Mouse (Mus musculus) induced T-regulatory cell, adult 2 months (primary cell): ENCODE measurements around the gene Sytl4.
A peak's percentile ranks its signal among the peaks of the same experiment; 100 is the strongest.

Experiments
- DNase-seq: peaks from one replicate; pipeline ENCODE4 v3.0.0-alpha.2; 2012; ENCODE audit warnings: low read depth

Gene Sytl4

DNA sequence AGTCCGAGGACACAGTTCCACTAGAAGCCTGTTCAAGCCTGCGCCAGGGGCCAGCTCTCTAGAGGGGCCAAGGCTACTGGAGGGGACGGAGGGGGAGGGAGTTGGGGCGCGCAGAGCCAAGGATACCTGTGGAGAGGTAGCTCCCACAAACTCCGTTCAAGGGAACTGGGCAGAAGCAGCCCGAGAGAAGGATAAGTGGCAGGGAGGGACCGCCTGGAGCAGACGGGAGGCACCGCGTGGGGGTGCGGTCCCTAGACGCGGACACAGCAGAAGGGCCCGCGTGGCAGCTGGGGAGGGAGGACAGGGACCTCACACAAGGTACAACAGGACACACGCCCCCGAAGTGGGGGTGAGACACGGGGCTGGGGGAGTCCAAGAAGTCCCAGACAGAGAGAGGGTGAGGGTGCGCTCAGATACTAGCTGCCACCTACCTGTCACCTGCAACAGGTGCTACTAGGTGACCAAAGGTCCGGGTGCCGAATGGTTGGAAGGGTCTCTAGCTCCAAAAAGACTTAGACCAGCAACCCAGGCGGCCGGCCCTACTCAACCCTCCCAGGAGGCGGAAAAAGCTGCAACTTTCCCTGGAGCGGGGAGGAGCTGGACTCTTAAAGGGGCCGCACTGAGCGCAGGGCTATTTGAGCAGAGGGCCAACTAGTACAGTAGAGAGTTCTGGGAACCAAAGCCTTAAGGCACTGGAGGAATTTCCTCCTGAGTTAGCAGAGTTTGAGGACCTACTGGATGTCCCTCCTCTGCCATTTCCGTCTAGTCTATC is at the start of gene Sytl4:
TSS of gene Sytl4 (minus strand) at position 582 of the 772 bp plus-strand sequence.
- no peak for DNase-seq

DNA sequence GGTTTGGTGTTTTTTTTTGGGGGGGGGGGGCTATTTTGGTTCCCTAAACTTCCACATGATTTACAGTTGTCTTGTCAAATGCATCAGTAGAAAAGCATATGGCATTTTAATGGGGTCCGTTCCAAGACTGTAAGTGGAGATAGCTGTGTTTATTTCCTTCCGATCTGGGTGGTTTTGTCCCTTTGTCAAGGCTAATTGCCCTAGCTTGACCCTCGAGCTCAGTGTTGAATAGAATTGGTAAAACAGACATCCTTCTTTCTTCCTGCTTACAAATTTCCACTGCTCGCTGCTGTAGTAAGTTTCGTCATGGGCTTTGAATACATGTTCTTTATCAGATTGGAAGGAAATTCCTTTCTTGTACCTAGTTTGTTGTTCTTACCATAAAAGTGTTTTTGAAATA is 39.1 kb upstream of the Sytl4 start:
- no peak for DNase-seq

DNA sequence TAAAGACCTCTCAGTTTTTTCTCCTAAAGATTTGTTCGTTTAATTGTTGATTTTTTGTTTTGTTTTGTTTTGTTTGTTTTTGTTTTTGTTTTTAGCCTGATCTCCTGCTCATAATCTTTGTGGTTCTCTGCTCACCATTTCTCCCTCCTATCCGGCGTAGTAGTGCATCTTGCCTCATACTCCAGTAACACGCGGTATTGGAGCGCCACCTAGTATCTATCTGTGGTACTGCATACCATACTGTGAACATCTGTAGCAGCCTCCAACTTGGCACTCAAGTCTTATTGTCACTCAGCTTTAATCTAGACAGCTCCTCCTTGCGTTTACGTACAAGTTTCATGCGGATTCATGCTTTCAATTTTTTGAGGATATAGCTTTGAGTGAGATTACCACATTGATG is 37.4 kb upstream of the Sytl4 start:
- peak; percentile 64 for DNase-seq

DNA sequence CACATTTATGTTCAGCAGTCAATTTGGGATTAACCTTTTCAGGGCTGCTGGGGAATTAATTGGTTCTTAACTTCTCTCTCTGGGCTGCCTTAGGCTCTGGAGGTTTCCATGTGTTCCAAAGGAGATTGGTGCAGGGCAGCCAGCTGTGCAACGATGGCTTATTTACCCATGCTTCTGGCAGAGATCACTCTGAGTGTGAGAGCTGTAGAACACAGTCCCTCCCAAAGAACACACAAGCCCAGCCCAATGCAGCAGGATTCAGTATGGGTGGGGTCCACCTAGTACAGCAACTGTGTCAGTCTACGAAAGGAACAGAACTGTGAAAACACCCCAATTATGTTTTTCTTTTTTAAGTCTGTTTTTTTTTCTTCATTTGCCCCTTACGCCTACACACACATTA is 14.3 kb upstream of the Sytl4 start:
- no peak for DNase-seq

DNA sequence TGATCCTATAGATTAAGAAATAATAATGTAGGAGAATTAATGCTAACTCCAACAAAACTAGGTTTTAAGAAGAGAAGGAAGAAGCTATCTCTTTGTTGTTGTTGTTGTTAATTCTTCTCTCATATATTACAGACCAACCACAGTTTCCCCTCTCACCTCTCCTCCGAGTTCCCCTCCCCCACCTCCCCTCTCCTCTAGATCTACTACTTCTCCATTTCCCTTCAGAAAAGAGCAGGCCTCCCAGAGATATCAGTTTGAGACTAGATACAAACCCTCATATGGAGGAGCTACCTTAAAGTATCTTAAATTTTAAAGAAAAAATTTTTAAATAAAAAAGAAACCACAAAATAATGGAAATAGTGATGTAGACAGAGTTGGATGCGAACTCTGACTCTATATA is 17.0 kb downstream of the Sytl4 start:
- DNase-seq: no peak

DNA sequence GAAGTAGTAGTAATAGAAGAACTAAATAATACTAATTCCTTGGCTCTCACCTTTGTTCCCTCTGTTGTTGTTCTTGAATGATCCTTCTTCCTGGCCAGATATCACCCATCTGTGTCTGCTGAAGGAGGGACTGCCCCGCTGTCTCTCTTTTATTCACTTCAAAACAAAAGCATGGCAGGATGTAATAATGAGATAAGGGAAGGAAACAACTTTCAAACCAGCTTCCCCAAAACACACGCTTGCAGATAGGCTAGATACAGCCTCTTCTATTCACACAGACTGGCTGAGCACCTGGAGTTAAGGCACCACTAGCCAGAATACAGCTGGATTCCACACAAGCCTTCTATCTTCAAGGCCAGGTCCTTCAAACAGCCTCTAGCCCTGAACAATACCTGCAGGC is 21.0 kb downstream of the Sytl4 start:
- DNase-seq: peak; percentile 6

DNA sequence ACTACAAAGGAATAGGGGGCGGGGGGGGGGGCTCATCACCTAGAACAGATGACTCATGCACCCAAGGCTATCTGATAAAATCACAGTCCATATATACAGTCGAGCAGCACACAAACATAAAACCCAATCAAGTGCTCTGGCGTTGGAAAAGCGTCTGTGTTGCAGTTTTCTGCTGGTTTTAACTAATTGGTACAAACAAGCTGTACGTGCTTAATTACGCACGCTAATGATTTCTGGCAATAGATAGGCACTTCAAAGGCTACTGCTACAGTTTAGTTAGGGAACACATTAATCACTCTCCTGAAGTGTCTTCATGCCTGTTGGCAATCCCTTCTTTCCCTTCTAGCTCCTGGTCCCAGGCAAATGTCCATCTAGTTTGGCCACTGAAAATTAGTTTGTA is 27.0 kb downstream of the Sytl4 start:
- no peak for DNase-seq

DNA sequence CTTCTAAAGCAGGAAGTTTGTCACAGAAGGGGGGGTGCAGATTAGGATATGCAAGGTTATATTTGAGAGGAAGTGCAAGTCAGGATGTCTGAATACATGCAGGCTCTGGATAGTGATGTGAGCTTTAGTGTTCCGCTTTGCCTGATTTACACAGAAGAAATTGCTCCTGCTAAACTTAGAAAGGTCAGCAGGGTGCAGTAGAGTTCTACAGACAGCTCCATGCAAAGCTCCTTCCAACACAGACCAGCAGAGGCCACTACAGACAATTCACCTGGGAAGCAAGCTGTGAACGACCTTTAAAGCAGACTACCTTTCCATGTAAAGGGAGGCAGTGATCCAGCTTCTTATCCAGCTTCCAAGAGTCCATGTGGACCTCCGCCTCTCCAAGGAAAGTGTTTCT is 34.2 kb downstream of the Sytl4 start:
- peak; percentile 64 for DNase-seq

DNA sequence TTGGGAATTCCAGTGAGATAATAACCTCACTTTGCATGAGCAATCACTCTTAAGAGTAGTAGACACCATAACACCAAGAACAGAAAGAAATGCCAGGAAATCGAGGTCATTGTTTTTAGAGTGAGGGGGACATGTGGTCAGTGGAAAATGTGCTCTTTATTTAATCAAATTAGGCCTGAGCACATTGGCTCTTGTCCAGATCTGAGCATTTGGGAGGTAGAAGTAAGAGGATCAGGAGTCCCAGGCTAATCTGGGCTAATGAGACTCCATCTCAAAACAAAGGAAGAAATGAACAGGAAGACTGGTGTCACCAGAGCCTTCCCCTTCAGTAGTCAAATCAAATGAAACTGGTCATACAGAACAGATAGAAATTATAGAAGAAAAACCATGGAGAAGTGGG is 42.1 kb downstream of the Sytl4 start:
- no peak for DNase-seq

DNA sequence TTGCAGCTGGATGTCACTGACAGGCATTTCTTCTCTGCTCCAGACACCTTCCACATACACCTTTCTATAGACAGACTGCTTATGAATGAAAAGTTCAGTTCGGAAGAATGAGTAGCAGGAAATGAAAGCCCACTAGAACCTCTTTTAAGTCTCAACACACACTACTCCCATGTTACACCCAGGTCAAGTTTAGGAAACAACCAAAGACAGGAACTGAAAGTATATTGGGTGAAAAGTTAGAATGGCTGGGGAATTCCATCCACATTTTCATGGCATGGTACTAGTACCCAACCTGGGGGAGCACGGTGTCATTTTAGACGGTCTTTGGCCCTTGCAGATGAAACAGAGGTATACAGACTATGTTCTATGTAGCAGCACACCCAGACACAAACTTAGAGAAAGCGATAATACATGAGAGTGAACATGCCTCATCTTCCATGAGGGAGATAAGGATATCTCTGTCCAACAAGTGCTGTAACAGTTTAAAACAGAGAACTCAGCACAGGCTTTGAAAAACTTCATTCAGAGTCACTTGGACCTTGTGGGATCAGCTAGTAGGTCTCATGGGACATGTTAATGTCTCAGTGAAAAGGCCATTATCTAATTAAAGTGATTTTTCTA is 44.9 kb downstream of the Sytl4 start:
- no peak for DNase-seq

DNA sequence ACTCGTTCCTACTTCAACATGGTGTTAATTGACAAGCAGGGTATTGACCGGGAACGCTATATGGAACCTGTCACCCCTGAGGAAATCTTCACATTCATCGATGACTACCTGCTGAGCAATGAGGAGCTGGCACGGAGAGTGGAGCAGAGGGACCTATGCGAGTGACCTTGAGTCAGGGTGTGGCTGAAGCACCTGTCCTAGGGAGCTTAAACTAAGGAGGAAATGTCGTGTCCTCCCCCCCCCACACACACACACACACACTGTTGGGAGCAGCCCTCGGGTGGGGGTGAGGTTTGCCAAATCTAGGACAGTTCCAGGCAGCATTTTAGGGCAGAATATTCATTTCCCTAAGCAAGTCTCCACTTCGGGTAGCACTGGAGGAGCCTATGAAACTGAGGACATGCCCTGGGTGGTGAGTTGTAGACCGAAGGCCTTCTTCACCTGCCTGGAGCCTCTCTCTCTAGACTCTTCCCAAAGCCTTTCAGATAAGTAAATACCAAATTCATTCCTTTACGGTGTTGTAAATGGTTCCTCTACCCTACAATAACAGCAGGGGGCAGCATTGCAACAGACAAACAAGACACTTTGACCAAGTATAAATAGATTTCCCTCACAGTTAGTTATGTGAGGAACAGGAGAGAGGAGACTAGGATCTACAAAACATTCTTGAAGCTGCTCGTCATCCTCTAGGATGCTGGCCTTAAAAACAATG is 50.2 kb downstream of the Sytl4 start:
- peak; percentile 48 for DNase-seq

DNA sequence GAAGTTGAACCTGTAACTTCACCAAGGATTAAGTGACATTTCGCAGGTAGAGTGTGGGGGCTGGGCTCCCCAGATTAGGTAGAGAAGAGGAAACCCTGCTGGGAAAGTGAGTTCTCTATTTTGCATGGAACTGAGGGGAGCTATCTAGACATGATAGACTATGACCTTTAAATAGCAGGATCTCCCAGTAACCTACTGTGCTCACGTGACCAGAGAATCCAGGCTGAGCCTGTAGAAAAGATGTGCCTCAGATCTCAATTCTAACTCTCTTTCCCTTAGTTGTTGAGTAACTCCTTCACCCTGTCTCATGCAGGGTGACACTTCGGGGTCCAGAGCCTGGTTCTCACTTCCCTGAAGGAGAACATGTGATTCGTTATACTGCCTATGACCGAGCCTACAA is 54.9 kb downstream of the Sytl4 start:
- DNase-seq: no peak

DNA sequence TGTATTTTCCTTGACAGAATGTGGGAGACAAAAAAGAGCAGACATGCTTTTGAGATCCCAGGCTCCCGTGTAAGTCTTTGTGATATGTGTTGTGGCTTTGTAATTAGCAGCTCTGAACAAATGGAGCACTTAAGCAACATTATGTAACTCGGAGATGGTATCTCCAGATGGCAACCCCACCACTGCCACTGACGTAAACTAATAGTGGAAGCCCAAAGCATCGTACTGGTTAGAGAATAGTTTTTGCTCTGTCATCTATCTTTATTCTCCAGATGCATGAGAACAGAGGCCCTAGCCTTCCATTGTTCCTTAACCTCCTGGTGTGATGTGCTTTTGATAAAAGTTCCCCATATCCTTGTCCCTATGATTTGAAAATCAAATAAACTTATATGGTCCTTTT is 60.4 kb downstream of the Sytl4 start:
- no peak for DNase-seq

DNA sequence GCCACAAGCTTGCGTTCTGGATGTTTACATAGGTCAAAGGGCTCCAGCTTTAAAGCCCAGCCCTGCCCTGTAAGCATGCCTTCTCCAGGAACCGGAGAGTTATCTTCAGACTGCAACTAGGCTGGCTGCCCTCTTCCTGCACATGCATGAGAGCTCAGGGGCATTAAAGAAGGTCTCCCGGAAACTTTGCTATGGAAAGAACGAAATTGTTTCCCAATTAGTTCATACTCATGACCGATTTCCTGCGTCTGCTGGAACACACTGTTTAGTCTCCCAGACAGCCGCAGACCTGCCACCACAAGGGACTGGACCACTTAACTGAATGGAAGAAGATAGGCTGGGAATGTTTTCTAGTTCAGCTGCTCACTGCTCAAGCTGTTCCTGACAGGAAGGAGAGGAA is 67.4 kb downstream of the Sytl4 start:
- no peak for DNase-seq

DNA sequence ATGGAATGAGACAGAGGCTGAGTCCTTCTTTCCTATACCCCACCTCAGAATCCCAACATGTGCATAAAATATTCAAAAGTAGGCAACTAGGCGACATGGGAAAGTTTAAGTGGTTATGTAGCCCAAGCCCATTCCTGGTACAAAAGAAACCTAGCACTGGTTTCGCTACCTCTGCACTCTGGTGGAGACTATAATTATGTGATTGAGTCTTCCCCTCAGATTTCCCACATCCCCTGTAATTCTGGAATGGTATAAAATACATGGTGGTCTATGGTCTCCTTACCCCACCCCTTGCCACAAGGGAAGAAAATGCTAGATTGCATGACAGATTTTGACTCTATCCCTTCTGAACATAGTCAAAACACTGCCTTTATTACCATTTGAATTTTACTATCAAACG is 68.6 kb downstream of the Sytl4 start:
- no peak for DNase-seq

DNA sequence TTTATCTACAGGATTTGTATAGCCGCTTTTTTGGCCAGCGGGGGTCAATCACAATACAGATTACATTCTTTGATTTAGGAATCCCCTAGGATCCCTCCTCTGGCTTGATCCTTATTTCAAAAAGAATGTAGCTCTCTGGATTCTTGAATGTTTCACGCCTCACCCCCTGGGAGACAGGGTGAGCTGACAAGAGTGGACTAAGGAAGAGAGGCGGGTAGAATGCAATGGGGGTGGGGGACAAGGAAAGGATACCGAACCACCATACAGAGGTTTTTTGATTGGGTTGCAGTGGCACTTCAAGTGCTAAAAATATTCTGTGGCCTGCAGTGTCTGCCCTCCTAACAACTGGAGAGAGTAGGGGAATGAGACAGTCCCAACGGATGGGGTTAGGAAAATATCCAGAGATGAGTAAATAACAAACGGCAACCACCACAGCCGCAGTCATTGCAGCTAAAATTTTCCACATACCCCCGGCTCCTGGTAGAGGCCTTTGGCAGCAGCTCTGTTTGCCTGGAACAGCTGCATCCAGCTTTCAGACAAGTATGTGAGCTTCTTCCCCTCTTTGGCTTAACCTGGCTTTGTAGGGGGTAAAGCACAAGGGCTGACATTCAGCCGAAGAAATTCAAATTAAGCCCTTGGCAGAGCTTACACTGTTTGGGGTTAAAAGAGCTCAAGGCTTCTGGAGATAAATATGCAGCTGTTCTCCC is 70.1 kb downstream of the Sytl4 start:
- no peak for DNase-seq

DNA sequence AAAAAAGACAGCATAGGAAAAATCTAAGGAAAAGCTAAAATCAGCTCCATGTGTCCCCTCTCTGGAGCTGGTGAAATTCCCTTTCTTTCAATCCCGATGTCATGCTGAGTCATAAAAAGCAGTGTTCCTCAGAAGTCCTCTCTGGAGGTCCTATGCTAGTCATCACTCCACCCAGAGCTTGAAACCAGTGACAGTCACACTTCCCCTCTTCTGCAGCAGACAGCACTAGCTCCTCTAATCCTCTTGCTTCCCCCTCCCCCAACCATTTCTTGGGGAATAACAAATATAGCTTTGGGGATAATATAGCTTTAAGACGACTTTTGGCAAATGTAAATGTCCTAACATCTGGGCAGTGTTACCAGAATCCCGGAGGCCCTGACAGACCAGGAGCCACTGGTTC is 73.4 kb downstream of the Sytl4 start, which contains the start of gene Srpx2:
TSS of gene Srpx2 (plus strand) at position 166 of the 400 bp plus-strand sequence.
- no peak for DNase-seq

DNA sequence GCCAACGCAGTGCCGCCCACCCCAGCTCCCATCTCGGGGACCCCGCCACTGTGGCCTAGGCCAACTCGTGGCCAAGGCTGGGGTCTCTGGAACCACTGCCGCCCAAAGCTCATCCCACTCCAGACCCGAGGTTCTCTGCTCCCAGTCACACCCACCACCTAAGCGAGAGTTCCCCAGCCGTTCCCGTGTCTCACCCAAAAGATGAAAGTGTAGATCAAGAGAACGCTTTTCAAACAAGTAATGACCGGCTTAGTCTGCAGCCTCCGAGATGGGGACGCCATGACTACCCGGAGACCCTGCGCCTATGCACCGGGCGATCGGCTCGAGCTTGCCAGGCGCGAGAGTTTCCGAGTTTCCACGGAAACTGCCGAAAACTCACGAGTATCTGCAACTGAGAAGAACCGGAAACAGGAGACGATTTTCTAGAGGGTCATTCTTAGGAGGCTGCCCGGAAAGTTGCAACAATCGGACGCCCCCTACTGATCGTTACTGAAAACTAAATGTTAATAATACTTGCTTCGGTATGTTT is 83.5 kb downstream of the Sytl4 start, which contains the start of gene Tspan6:
TSS of gene Tspan6 (minus strand) at position 416 of the 529 bp plus-strand sequence.
- DNase-seq: peak; percentile 70

DNA sequence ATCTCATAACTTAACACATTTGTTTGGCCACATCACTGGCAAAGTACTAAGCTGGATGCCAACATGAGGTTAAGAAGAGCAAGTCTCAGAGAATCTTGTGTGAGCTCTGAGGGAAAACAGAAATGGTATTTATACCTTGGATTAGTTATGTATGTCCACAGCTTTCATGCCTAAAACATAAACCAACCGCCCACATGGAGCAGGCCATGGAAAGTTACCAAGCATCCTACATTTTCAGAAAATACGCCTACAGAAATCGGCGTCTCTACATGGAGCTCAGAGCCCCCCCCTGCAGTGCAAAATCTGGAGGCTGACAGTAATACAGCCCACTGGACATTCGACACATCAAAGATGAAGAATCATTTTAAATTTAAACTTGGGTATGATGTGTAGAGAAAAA is 93.5 kb downstream of the Sytl4 start:
- no peak for DNase-seq

DNA sequence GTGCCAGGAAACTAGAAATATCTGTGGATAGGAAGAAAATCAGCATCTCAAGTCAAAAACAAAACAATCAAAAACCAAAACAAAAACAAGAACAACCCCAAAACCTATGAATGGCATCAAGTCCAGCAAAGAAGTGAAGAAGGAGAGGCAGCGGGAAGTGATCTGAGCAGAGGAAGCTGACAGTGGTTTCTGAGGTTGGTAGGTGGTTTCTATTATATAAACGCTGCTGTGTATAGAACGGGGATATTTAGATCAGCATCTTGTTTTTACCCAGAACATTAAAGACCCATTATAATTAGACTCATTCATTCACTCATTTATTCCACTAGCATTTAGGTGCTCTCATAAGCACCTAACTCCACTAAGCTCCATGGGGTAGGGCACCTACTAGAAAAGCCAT is 94.3 kb downstream of the Sytl4 start:
- DNase-seq: peak; percentile 9
